Mouse (Mus musculus) ES-E14 (cell line): ENCODE results near the gene Irf9.

Experiments
- CHD2 ChIP-seq: IDR thresholded peaks from 2 replicates; pipeline ENCODE4 v1.6.1; 2014; ENCODE audit warnings: mild to moderate bottlenecking, low read depth, low read length, inconsistent platforms
- HCFC1 ChIP-seq: IDR thresholded peaks from 2 replicates; pipeline ENCODE4 v1.6.1; 2012; ENCODE audit warnings: low read length, inconsistent platforms, borderline replicate concordance; ENCODE audit not compliant: insufficient read depth
- MAFK ChIP-seq: IDR thresholded peaks from 2 replicates; pipeline ENCODE4 v1.6.1; 2014; ENCODE audit warnings: mild to moderate bottlenecking, low read depth, low read length, inconsistent platforms; ENCODE audit not compliant: insufficient read depth
- ZC3H11A ChIP-seq: IDR thresholded peaks from 2 replicates; pipeline ENCODE4 v1.6.1; 2012; ENCODE audit warnings: low read depth, mild to moderate bottlenecking, inconsistent platforms, low read length, borderline replicate concordance

DNA sequence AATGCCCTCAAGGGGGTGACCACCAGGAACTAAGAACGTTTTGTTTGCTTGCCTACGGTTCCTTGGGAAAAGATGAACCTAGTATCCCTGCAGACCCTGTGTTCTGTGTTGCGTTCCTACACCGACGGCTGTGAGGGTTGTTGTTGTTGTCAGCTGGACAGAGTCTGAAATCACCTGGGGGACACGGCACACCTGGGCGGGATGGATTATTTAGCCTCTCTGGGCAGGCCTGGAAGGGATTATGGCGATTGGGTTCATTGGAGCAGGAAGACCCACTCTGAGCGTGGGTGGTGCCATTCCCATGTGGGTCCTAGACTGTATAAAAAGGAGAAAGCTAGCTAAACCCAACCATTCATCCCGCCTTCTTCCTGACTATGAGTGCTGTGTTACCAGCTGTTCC, 41.5 kb upstream of the Irf9 start:
- TF ChIP-seq ZC3H11A, result no peak
- no peak for TF ChIP-seq HCFC1
- no peak for TF ChIP-seq CHD2
- TF ChIP-seq MAFK, result no peak
